Mouse (Mus musculus): Measurements from ENCODE around the gene Efcab7. TPM values are rescaled to one million over a fixed set of nuclear protein-coding genes. Genes with fewer than 3 reads are reported as not detected.

Efcab7 gene
- total and polyA plus RNA-seq, 3 experiments = 10.6 to 57.0 (median 14.6) TPM

Other genes with a start within 250 kb of the Efcab7 start
- not detected in 2 replicates for gene Foxd3, start 172.9 kb upstream of the Efcab7 start, total RNA-seq (2012; rRNA removed)
- not detected in 2 replicates for gene Foxd3, start 172.9 kb upstream of the Efcab7 start, total RNA-seq (2014; rRNA removed)
- not detected in 2 replicates for gene Foxd3, start 172.9 kb upstream of the Efcab7 start, polyA plus RNA-seq (2012; ENCODE audit: insufficient read length, low read depth)
- gene Alg6, start 113.5 kb upstream of the Efcab7 start, total RNA-seq (2012; rRNA removed) = 20.4 and 22.6 TPM in 2 replicates
- 30.4 and 33.2 TPM in 2 replicates for gene Alg6, start 113.5 kb upstream of the Efcab7 start, total RNA-seq (2014; rRNA removed)
- gene Alg6, start 113.5 kb upstream of the Efcab7 start, polyA plus RNA-seq (2012; ENCODE audit: insufficient read length, low read depth) = 13.7 and 19.1 TPM in 2 replicates
- gene Pgm1, start 100.2 kb downstream of the Efcab7 start, total RNA-seq (2012; rRNA removed) = 49.1 and 97.9 TPM in 2 replicates
- 74.7 and 95.7 TPM in 2 replicates for gene Pgm1, start 100.2 kb downstream of the Efcab7 start, total RNA-seq (2014; rRNA removed)
- 49.8 and 54.0 TPM in 2 replicates for gene Pgm1, start 100.2 kb downstream of the Efcab7 start, polyA plus RNA-seq (2012; ENCODE audit: insufficient read length, low read depth)
- 9.9 and 11.5 TPM in 2 replicates for gene Itgb3bp, start 100.6 kb downstream of the Efcab7 start, total RNA-seq (2012; rRNA removed)
- gene Itgb3bp, start 100.6 kb downstream of the Efcab7 start, total RNA-seq (2014; rRNA removed) = 22.0 and 29.3 TPM in 2 replicates
- 27.2 and 29.1 TPM in 2 replicates for gene Itgb3bp, start 100.6 kb downstream of the Efcab7 start, polyA plus RNA-seq (2012; ENCODE audit: insufficient read length, low read depth)

All from CH12.LX (cell line).